Mouse (Mus musculus) kidney, embryonic 15.5 days (tissue): ENCODE measurements at regions not wholly inside any gene's neighbourhood (a gene's known extent, or its start where the extent isn't known, plus 50 kb on each side); places are given as distances from the start of the nearest gene placed in this dataset.

Experiments
- ATAC-seq: fragments of 200-750 bp; cut with Nextera tagmentation; replicated peaks from 2 replicates; pipeline ENCODE4 v1.8.0; 2017; ENCODE audit warnings: moderate TSS enrichment; ENCODE audit not compliant: low FRiP score
- H3K27ac ChIP-seq: fragments of 300-500 bp; sonication (generic); 2 replicates; pipeline ENCODE4 v1.5.1; 2015; ENCODE audit warnings: mild to moderate bottlenecking, inconsistent platforms
- H3K27me3 ChIP-seq: fragments of 300-500 bp; sonication (generic); 2 replicates; pipeline ENCODE4 v1.6.1; 2015; ENCODE audit warnings: inconsistent platforms
- H3K36me3 ChIP-seq: fragments of 300-500 bp; sonication (generic); 2 replicates; pipeline ENCODE4 v1.6.1; 2015; ENCODE audit warnings: inconsistent platforms
- H3K4me1 ChIP-seq: fragments of 300-500 bp; sonication (generic); 2 replicates; pipeline ENCODE4 v1.6.1; 2015; ENCODE audit warnings: inconsistent platforms
- H3K4me2 ChIP-seq: fragments of 300-500 bp; sonication (generic); 2 replicates; pipeline ENCODE4 v1.6.1; 2015; ENCODE audit warnings: moderate library complexity, mild to moderate bottlenecking, inconsistent platforms
- H3K4me3 ChIP-seq: fragments of 300-500 bp; sonication (generic); replicated peaks from 2 replicates; pipeline ENCODE4 v1.5.1; 2015; ENCODE audit warnings: mild to moderate bottlenecking, inconsistent platforms
- H3K9ac ChIP-seq: fragments of 300-500 bp; sonication (generic); 2 replicates; pipeline ENCODE4 v1.6.1; 2015; ENCODE audit warnings: mild to moderate bottlenecking, inconsistent platforms
- H3K9me3 ChIP-seq: fragments of 300-500 bp; sonication (generic); replicated peaks from 2 replicates; pipeline ENCODE4 v1.6.1; 2016; ENCODE audit warnings: inconsistent platforms
- WGBS: fragments of 180-500 bp; shearing (Covaris S2); methylation state at CpG from one replicate; pipeline ENCODE4 v1.1.7; 2015; ENCODE audit warnings: mixed read lengths; 5-methylcytosine and 5-hydroxymethylcytosine counted together

DNA sequence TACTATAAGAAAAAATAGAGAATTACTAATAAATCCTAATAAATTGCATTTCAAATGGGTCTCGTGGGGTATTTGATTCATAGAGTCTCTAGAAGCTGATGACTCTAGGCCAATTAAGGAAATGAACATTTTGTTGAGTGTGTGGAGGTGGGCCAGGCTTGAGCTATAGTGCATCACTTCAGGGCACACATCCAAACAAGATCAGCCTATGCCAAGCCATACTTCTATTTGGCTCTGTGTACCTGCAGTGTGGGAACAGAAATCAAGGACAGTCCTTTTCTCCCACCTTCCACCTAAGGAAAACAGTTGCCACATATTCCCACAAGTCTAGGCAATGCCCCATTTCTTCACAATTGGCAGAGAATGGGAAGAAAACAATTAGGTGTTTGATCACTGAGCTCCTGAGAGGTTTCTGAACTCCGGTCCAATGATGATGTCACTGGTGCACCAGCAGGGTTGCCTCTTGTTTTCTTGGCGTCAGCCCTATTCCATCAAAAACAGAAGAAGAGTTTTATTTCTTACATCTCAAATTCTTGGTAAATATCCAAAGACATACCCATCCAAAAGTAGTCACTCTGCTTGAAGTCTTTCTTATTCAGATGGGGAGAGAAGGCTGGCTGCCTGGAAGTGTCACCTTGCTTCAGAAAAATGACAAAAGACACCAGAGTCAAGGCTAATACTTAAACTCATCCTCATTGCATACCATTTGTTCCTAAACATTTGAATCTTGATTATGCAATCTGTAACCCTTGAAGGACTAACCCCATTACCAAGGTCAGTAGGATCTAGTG, 2092.3 kb downstream of the 4930444P10Rik start:
- Histone ChIP-seq H3K9me3 (no peaks in the 10 kb centered on the region), H3K4me3 (no peak overlapping the region), H3K27ac (no peak overlapping the region), H3K36me3 (no peaks in the 10 kb centered on the region), H3K9ac (no peak overlapping the region), H3K27me3 (no peaks in the 10 kb centered on the region), H3K4me1 (no peaks in the 10 kb centered on the region), H3K4me2 (no peak overlapping the region)
- WGBS, result 79% methylated on average over 3 of the region's 3 CpGs
- no peak for ATAC-seq

DNA sequence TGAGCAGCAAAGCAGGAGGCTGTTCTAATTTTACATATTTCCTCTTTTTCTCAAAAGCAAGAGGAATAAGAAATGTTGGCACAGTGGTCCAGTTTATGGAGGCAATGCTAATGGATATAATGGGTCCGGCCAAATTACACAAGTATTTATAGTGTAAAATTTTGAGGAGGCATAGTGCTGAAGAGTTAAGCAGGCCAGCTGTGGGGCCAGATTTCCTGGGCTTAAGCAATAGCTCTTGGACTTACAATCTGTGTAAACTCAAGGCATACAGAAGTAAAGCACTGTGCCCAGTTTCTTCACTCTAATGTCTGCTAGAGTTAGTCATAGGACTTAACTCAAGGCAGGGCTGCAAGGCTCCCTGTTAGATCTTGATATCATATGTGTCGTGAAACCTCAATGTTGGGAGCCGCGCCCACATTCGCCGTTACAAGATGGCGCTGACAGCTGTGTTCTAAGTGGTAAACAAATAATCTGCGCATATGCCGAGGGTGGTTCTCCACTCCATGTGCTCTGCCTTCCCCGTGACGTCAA, 2094.9 kb downstream of the 4930444P10Rik start:
- H3K4me2 ChIP-seq, result no peak overlapping the region
- H3K27ac ChIP-seq, result no peak overlapping the region
- 93% methylated on average over 9 of the region's 11 CpGs for WGBS
- no peak overlapping the region for H3K9ac ChIP-seq
- no peaks in the 10 kb centered on the region for H3K36me3 ChIP-seq
- ATAC-seq, result no peak
- no peaks in the 10 kb centered on the region for H3K27me3 ChIP-seq
- H3K4me3 ChIP-seq, result no peak overlapping the region
- peaks cover under 1% of the 10 kb centered on the region; the same call in 1 of the 2 replicates for H3K4me1 ChIP-seq
- no peaks in the 10 kb centered on the region for H3K9me3 ChIP-seq

DNA sequence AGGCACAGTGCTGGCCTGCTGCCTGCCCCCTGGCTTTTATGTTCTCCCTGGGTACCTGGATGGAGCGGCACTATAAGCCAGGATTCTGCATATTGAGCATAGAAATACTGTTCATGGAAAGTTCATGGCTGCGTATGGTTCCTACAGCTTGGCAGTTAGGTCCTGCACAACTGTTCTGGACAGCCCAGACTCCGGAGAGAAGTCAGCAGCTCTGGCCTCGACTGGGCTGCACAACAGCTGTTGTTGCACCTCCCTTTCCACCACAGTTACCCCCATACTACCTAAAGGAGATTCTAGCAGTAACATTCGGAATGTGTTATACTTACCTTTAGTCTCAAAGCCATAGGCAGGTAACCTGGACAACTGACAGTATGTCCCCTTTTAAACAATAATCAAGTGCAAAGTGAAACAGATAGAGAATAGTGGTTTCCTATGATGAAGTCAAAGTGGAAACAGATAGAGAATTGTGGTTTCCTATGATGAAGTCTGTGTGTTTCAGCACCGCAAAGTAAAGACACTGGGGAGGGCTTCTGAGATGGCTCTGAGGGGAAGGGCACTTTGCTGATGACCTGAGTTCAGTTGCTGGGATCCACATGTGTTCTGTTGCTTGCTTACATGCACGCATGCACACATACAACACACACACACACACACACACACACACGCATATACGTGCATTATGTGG, 2099.2 kb downstream of the 4930444P10Rik start:
- peaks cover 6% of the 10 kb centered on the region for H3K4me1 ChIP-seq
- H3K27ac ChIP-seq, result no peak overlapping the region
- no peak overlapping the region for H3K4me3 ChIP-seq
- ATAC-seq, result no peak
- H3K9ac ChIP-seq, result no peak overlapping the region
- H3K4me2 ChIP-seq, result no peak overlapping the region
- no peaks in the 10 kb centered on the region for H3K36me3 ChIP-seq
- no peaks in the 10 kb centered on the region for H3K9me3 ChIP-seq
- WGBS, result 90% methylated on average over 9 of the region's 9 CpGs
- H3K27me3 ChIP-seq, result no peaks in the 10 kb centered on the region

DNA sequence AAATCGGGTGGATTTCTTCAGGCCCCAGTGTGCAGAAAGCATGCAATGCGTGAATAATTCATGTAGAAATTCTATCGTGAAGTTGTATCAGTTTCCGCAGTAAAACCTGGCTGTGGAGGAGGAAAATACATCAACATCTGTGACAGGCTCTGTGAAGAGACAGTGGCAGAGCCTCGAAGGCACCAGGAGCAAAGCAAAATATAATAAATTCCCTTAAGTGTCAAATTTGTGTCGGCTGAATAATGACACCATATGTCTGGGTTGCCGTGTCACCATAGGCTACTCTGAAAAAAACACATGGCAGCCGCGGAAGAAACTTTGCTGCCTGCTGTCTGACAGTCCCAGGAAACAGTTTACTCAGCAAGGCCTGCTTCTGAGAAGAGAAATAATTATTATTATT, 2100.1 kb downstream of the 4930444P10Rik start:
- Histone ChIP-seq H3K36me3 (no peaks in the 10 kb centered on the region), H3K9me3 (no peaks in the 10 kb centered on the region), H3K4me2 (no peak overlapping the region), H3K4me1 (peaks cover 6% of the 10 kb centered on the region), H3K4me3 (no peak overlapping the region), H3K27me3 (no peaks in the 10 kb centered on the region), H3K9ac (no peak overlapping the region), H3K27ac (no peak overlapping the region)
- WGBS, result 14% methylated on average over 9 of the region's 9 CpGs
- 0 out of 2 replicates have a peak, but pooled peaks have one; percentile 33 for ATAC-seq

DNA sequence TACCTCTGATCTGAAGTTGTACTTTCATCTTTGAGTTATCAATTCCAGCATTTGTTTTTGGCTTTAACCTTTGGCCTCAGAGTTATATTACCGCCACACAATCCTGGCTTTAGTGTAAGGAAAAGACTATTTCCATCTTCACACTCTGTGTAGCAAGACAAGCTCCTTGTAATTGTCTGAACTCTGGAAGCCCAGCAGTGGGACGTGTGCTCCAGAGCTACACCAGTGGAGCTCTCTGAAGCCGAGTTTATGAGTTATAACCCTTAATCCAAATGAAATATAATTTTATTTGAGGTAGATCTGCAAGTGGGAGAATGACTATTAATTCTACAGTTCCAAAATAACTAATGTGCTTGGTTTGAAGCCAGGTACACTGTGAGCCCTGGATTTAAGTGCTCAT, 2103.8 kb downstream of the 4930444P10Rik start:
- WGBS, result 63% methylated on average over 3 of the region's 3 CpGs
- no peak overlapping the region for H3K4me2 ChIP-seq
- H3K4me3 ChIP-seq, result no peak overlapping the region
- H3K27ac ChIP-seq, result no peak overlapping the region
- H3K9ac ChIP-seq, result no peak overlapping the region
- no peaks in the 10 kb centered on the region for H3K36me3 ChIP-seq
- no peaks in the 10 kb centered on the region for H3K27me3 ChIP-seq
- ATAC-seq, result no peak
- H3K9me3 ChIP-seq, result no peaks in the 10 kb centered on the region
- peaks cover 6% of the 10 kb centered on the region for H3K4me1 ChIP-seq

DNA sequence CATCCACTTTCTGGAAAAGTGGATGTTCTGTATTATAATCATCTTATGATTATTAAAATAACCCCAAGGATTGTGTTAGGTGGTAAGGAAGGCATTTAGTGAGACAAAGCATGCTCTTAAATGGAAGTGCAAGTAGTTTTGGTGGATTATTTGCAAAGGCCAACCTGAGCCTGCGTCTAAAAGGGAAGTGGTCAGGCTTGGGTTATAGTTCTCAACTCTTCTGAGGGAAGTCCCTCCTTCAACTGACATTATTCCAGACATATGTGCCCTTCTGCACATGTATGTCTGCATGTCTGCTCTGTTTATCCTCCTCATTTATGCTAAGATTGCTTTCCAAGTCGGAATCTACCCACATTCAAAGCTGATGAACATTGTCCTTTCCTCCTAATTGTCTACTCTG, 2108.3 kb downstream of the 4930444P10Rik start:
- H3K4me1 ChIP-seq, result no peaks in the 10 kb centered on the region
- no peak overlapping the region for H3K4me2 ChIP-seq
- WGBS, result 81% methylated on average over 2 of the region's 2 CpGs
- no peaks in the 10 kb centered on the region for H3K27me3 ChIP-seq
- no peak overlapping the region for H3K9ac ChIP-seq
- H3K4me3 ChIP-seq, result no peak overlapping the region
- no peaks in the 10 kb centered on the region for H3K9me3 ChIP-seq
- no peaks in the 10 kb centered on the region for H3K36me3 ChIP-seq
- no peak overlapping the region for H3K27ac ChIP-seq
- ATAC-seq, result no peak

DNA sequence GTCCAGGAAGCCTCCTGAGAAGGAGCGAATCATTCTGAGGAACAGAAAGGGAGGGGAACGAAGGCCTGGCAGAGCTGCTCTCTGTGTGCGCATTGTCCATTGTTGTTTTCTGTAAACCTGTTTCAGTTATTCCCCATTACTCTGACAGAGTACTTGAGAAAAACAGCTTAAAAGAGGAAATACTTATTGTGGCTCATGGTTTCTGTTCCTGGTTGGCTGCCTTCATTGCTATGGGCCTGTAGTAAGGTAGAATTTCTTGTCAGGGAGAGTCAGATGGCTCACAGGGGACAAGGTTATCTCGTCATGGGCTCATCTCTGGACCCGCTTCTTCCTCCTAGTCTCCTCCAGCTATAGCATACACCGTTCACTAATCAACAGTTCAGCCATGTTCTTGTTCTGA, 2112.9 kb downstream of the 4930444P10Rik start:
- H3K9ac ChIP-seq, result no peak overlapping the region
- H3K27ac ChIP-seq, result no peak overlapping the region
- WGBS, result 86% methylated on average over 6 of the region's 6 CpGs
- no peak overlapping the region for H3K4me3 ChIP-seq
- no peak overlapping the region for H3K4me2 ChIP-seq
- H3K9me3 ChIP-seq, result no peaks in the 10 kb centered on the region
- no peaks in the 10 kb centered on the region for H3K4me1 ChIP-seq
- H3K27me3 ChIP-seq, result no peaks in the 10 kb centered on the region
- no peaks in the 10 kb centered on the region for H3K36me3 ChIP-seq
- no peak for ATAC-seq

DNA sequence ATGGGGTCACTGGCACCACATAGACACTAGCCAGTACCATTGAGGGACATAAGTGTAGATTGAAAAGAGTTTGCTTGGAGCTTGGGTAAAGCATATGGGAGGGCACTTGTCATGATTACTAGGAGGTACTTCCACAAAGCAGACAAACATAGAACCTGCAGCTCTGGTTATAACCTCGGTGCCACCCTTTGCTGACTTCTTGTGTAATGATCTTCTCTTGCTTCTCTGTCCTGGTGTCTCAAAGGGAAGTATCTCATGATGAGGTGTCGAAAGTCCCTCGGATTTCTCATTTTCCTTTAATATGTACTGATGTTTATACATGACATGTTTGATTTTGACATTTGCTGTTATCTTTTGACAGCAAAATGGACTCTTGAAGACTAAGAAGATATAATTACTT, 2114.5 kb downstream of the 4930444P10Rik start:
- no peak overlapping the region for H3K9ac ChIP-seq
- no peaks in the 10 kb centered on the region for H3K27me3 ChIP-seq
- H3K9me3 ChIP-seq, result no peaks in the 10 kb centered on the region
- H3K27ac ChIP-seq, result no peak overlapping the region
- H3K36me3 ChIP-seq, result no peaks in the 10 kb centered on the region
- ATAC-seq, result no peak
- H3K4me1 ChIP-seq, result no peaks in the 10 kb centered on the region
- no peak overlapping the region for H3K4me2 ChIP-seq
- no peak overlapping the region for H3K4me3 ChIP-seq
- WGBS, result 86% methylated on average over 3 of the region's 3 CpGs

DNA sequence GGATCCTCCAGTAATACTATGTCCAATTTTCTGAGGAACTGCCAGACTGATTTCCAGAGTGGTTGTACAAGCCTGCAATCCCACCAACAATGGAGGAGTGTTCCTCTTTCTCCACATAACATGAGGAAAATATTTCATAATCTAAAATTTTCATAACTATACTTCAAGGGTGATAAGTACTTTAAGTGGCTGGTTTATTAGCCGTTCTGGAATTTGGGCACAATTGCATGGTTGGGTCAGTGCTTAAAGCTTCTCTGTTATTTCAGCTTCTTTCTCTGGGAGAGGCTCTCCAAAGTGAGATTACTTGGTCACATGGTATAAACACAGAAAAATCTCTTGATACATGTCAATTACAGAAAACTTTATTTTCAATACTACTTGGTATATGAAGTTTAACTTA, 2115.9 kb downstream of the 4930444P10Rik start:
- WGBS, result 88% methylated on average over 1 of the region's 1 CpGs
- no peak for ATAC-seq
- Histone ChIP-seq H3K9ac (no peak overlapping the region), H3K27ac (no peak overlapping the region), H3K36me3 (no peaks in the 10 kb centered on the region), H3K4me3 (no peak overlapping the region), H3K9me3 (no peaks in the 10 kb centered on the region), H3K27me3 (no peaks in the 10 kb centered on the region), H3K4me2 (no peak overlapping the region), H3K4me1 (no peaks in the 10 kb centered on the region)

DNA sequence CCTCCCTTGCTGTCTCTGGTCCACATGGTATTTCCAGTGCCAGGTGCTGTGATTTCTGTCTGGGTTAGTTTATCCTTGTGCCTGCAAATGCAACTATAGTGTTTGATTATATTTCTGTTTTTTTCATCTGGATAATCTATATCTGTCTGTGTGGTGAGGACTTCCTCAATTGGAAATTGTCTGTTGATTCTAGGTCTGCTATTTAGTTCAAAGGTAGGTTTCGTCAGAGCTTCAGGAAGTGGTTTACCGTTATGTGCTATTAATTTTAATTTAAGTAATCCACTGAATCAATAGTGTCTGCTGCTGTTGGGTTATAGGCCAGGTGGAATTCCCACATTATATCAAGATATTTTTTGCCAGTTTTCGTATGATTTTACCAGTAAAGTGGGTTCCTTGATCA, 2143.9 kb downstream of the 4930444P10Rik start:
- 85% methylated on average over 3 of the region's 3 CpGs for WGBS
- Histone ChIP-seq H3K27me3 (no peaks in the 10 kb centered on the region), H3K9me3 (no peaks in the 10 kb centered on the region), H3K9ac (no peak overlapping the region), H3K27ac (no peak overlapping the region), H3K4me1 (no peaks in the 10 kb centered on the region), H3K4me2 (no peak overlapping the region), H3K4me3 (no peak overlapping the region), H3K36me3 (no peaks in the 10 kb centered on the region)
- ATAC-seq, result no peak

DNA sequence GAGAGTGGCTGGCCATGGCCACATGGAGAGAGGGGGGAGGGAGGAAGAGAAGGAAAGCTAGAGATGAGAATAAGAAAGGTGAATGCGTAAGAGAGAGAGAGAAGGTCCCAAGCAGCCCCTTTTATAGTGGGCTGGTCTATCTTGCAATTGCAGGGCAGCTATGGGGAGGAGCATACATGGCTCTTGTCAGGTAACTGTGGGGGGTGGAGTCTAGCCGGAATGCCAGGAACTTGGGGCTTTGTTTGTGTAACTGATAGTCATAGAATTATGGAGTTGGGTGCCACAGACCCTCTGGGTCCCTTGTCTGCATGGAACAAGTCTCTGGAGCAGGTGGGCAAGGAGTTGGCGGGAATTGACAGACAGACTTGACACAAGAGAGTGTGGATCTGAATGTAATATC, 2151.8 kb downstream of the 4930444P10Rik start:
- H3K9me3 ChIP-seq, result no peaks in the 10 kb centered on the region
- no peak overlapping the region for H3K4me3 ChIP-seq
- H3K9ac ChIP-seq, result no peak overlapping the region
- no peak overlapping the region for H3K4me2 ChIP-seq
- WGBS, result 88% methylated on average over 3 of the region's 3 CpGs
- no peak overlapping the region for H3K27ac ChIP-seq
- H3K27me3 ChIP-seq, result no peaks in the 10 kb centered on the region
- no peaks in the 10 kb centered on the region for H3K4me1 ChIP-seq
- no peak for ATAC-seq
- H3K36me3 ChIP-seq, result no peaks in the 10 kb centered on the region

DNA sequence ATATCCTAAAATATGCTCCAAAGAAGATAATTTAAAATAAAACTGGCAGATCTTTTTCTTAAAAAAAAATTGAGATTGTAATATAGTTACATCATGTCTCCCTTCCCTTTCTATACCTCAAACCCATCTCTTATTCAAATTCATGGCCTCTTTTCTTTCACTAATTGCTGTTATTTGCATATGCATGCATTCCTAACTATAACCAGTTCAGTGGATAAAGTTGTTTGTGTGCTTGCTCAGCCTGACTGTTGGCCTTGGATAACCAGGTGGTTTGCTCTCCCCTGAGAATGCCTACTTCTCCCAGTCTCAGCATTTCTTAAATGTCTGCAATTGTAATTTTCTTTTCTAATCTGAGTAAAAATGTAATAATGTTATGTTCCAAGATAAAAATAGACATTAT, 2154.8 kb downstream of the 4930444P10Rik start:
- Histone ChIP-seq H3K9ac (no peak overlapping the region), H3K4me3 (no peak overlapping the region), H3K4me2 (no peak overlapping the region), H3K36me3 (no peaks in the 10 kb centered on the region), H3K9me3 (no peaks in the 10 kb centered on the region), H3K27me3 (no peaks in the 10 kb centered on the region), H3K4me1 (no peaks in the 10 kb centered on the region), H3K27ac (no peak overlapping the region)
- no peak for ATAC-seq
